Mouse (Mus musculus) right cerebral cortex, postnatal 4 days (tissue): Measurements from ENCODE around the gene Cck.

Experiments used
- DNase-seq: peaks from one replicate; pipeline ENCODE4 v3.0.0-alpha.2; 2022

Gene Cck

GRCm38 (mm10) chr9:121495529-121495928 is at the start of gene Cck:
TSS of gene Cck (minus strand) at chr9:121495694.
- peak; percentile 46 for DNase-seq

GRCm38 (mm10) chr9:121541530-121541929 is 46.0 kb upstream of the Cck start:
- no peak for DNase-seq

- no peak for DNase-seq
Measured at GRCm38 (mm10) chr9:121532626-121533025, 37.1 kb upstream of the Cck start.

- DNase-seq, result no peak
Measured at GRCm38 (mm10) chr9:121528605-121529357, 33.3 kb upstream of the Cck start.

GRCm38 (mm10) chr9:121526171-121526570 is 30.7 kb upstream of the Cck start:
- no peak for DNase-seq

GRCm38 (mm10) chr9:121520047-121520446 is 24.6 kb upstream of the Cck start:
- DNase-seq, result no peak

GRCm38 (mm10) chr9:121514462-121514861 is 19.0 kb upstream of the Cck start:
- no peak for DNase-seq

GRCm38 (mm10) chr9:121511911-121512310 is 16.4 kb upstream of the Cck start:
- no peak for DNase-seq

- DNase-seq, result peak; percentile 35
Measured at GRCm38 (mm10) chr9:121506478-121507180, 11.1 kb upstream of the Cck start.

- peak; percentile 43 for DNase-seq
Measured at GRCm38 (mm10) chr9:121505346-121505745, 9.9 kb upstream of the Cck start.

GRCm38 (mm10) chr9:121496102-121496501 is 608 bp upstream of the Cck start:
- DNase-seq, result no peak

GRCm38 (mm10) chr9:121494006-121494767 is 1.3 kb downstream of the Cck start:
- DNase-seq, result no peak

- no peak for DNase-seq
Measured at GRCm38 (mm10) chr9:121491592-121492240, 3.8 kb downstream of the Cck start.

- DNase-seq, result no peak
Measured at GRCm38 (mm10) chr9:121487216-121487615, 8.3 kb downstream of the Cck start.

GRCm38 (mm10) chr9:121479453-121479852 is 16.0 kb downstream of the Cck start:
- peak; percentile 62 for DNase-seq

- peak; percentile 90 for DNase-seq
Measured at GRCm38 (mm10) chr9:121477305-121477911, 18.1 kb downstream of the Cck start.

- DNase-seq, result no peak
Measured at GRCm38 (mm10) chr9:121475488-121476452, 19.7 kb downstream of the Cck start.

- no peak for DNase-seq
Measured at GRCm38 (mm10) chr9:121474771-121475170, 20.7 kb downstream of the Cck start.

GRCm38 (mm10) chr9:121469711-121470110 is 25.8 kb downstream of the Cck start:
- no peak for DNase-seq

- DNase-seq, result no peak
Measured at GRCm38 (mm10) chr9:121467460-121467859, 28.0 kb downstream of the Cck start.

- DNase-seq, result no peak
Measured at GRCm38 (mm10) chr9:121460527-121460926, 35.0 kb downstream of the Cck start.
